In the genomic region with DNA sequence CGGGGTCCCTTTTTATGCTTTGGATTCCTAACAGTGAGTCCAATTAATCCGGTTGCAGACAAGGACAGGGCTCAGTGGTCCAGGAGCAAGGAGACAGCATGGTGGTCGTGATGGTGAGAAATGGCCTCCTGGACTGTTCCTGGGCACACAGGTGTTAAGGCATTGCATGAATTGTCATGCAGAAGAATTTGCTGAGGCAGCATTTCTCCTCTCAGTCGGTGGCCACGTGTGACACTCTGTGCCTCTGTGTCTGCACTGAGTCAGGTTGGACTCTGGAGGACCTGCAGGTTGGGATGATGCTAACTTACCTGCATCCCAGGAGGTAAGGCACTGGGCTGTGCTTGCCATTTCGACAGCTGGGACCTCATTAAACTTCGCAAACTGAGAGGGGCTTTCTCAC, we compare ENCODE assay signal across 3 mouse cellular contexts.
TF ChIP-seq lines count a peak whose summit lies in the region.

No protein-coding gene starts in this region.

TF ChIP-seq in CH12.LX, 34 proteins besides CTCF, POLR2A, EP300 and RAD21 (continued from another document):
- TF ChIP-seq NRF1 (IDR thresholded peaks at IDR 0.05; ENCODE audit: low read depth, low read length) (no peak), JUND (conservative IDR thresholded peaks at IDR 0.05; ENCODE audit: low read depth, low read length) (no peak)

TF ChIP-seq in ES-E14, 5 proteins besides CTCF, POLR2A, EP300 and RAD21 (continued from another document):
- no peak for TF ChIP-seq HCFC1 (IDR thresholded peaks at IDR 0.05; ENCODE audit: borderline replicate concordance, insufficient read depth, low read length)
- TF ChIP-seq MAFK (IDR thresholded peaks at IDR 0.05; ENCODE audit: insufficient read depth, low read depth, low read length) = peak; percentile 93

TF ChIP-seq in MEL, 35 proteins besides CTCF, POLR2A, EP300 and RAD21 (continued from another document):
- TF ChIP-seq MAFK (IDR thresholded peaks at IDR 0.05; ENCODE audit: borderline replicate concordance, low read depth, low read length) = peak; percentile 76
TF ChIP-seq in MEL: peak in this region for 1.
